Mouse (Mus musculus) CH12.LX (cell line): ENCODE measurements around the gene Polr2l. TPM values are rescaled to one million over a fixed set of nuclear protein-coding genes. Genes with fewer than 3 reads are reported as not detected.

ENCODE experiments used
- DNase-seq: peaks from one replicate; pipeline ENCODE4 v3.0.0-alpha.2; 2013; ENCODE audit errors: extremely low read depth
- H3K27ac ChIP-seq: 2 replicates; pipeline ENCODE4 v1.5.1; 2012; ENCODE audit warnings: low read depth, mild to moderate bottlenecking, control low read depth, moderate library complexity; ENCODE audit not compliant: insufficient read depth
- H3K27me3 ChIP-seq: replicated peaks from 2 replicates; pipeline ENCODE3; 2012; ENCODE audit warnings: inconsistent platforms
- H3K36me3 ChIP-seq, 2 experiments: replicated peaks in 1 of 2; 2 replicates each; pipeline versions ENCODE3 to v1.6.1; 2012; ENCODE audit warnings: inconsistent platforms in 1 of 2, low read length in 1 of 2, mild to moderate bottlenecking in 1 of 2, mixed read lengths in 1 of 2, moderate library complexity in 1 of 2; ENCODE audit not compliant: control insufficient read depth in 1 of 2, insufficient read depth in 1 of 2
- H3K4me1 ChIP-seq, 2 experiments: 2 replicates each; pipeline ENCODE4 v1.6.1; 2012; ENCODE audit warnings: inconsistent platforms in 1 of 2, moderate library complexity in 1 of 2; ENCODE audit not compliant: insufficient read depth in 2 of 2, control insufficient read depth in 1 of 2
- H3K4me2 ChIP-seq: 2 replicates; pipeline ENCODE4 v1.6.1; 2012; ENCODE audit warnings: low read depth, mild to moderate bottlenecking, control low read depth; ENCODE audit not compliant: poor library complexity, insufficient read depth, severe bottlenecking
- H3K4me3 ChIP-seq, 3 experiments: fragments of 150-350 bp in 1 of 3; sonication (generic) in 1 of 3; replicated peaks in 1 of 3; 2 replicates each; pipeline versions ENCODE3 to v1.5.1; 2011 to 2012; ENCODE audit warnings: low read depth in 2 of 3, low read length in 2 of 3, mild to moderate bottlenecking in 2 of 3, moderate library complexity in 2 of 3, control low read depth in 1 of 3, improper control_type of control experiment in 1 of 3, inconsistent platforms in 1 of 3, mixed read lengths in 1 of 3; ENCODE audit not compliant: poor library complexity in 1 of 3
- H3K79me2 ChIP-seq: replicated peaks from 2 replicates; pipeline ENCODE4 v1.6.1; 2012; ENCODE audit warnings: mild to moderate bottlenecking, moderate library complexity; ENCODE audit not compliant: control insufficient read depth, poor library complexity, insufficient read depth, severe bottlenecking; ENCODE audit errors: extremely low read depth
- H3K9ac ChIP-seq: 2 replicates; pipeline ENCODE4 v1.6.1; 2012; ENCODE audit warnings: low read depth, mild to moderate bottlenecking, control low read depth, moderate library complexity; ENCODE audit not compliant: insufficient read depth
- H3K9me3 ChIP-seq: replicated peaks from 2 replicates; pipeline ENCODE3; 2012; ENCODE audit warnings: low read length, inconsistent platforms, mixed read lengths
- BHLHE40 ChIP-seq: IDR thresholded peaks from 2 replicates; pipeline ENCODE4 v1.6.1; 2011; ENCODE audit warnings: mild to moderate bottlenecking, low read depth, low read length, improper control_type of control experiment
- CHD1 ChIP-seq: IDR thresholded peaks from 2 replicates; pipeline ENCODE4 v1.6.1; 2012; ENCODE audit warnings: low read depth, low read length, improper control_type of control experiment, inconsistent platforms
- CHD2 ChIP-seq: IDR thresholded peaks from 2 replicates; pipeline ENCODE4 v1.6.1; 2011; ENCODE audit warnings: low read length, improper control_type of control experiment
- CTCF ChIP-seq, 2 experiments: IDR thresholded peaks in 1 of 2; conservative IDR thresholded peaks in 1 of 2; 2 replicates each; pipeline ENCODE4 v1.5.1; 2011 to 2012; ENCODE audit warnings: low read depth in 2 of 2, low read length in 2 of 2, improper control_type of control experiment in 1 of 2, inconsistent platforms in 1 of 2, mild to moderate bottlenecking in 1 of 2, moderate library complexity in 1 of 2
- E2F4 ChIP-seq: IDR thresholded peaks from 2 replicates; pipeline ENCODE4 v1.6.1; 2011; ENCODE audit warnings: low read depth, low read length, improper control_type of control experiment; ENCODE audit not compliant: insufficient replicate concordance
- ELF1 ChIP-seq: IDR thresholded peaks from 2 replicates; pipeline ENCODE4 v1.6.1; 2014; ENCODE audit warnings: low read depth, mild to moderate bottlenecking, inconsistent platforms, low read length, improper control_type of control experiment
- EP300 ChIP-seq: IDR thresholded peaks from 2 replicates; pipeline ENCODE4 v1.6.1; 2011; ENCODE audit warnings: low read length, improper control_type of control experiment
- ETS1 ChIP-seq: conservative IDR thresholded peaks from 2 replicates; pipeline ENCODE4 v1.6.1; 2012; ENCODE audit warnings: low read depth, mild to moderate bottlenecking, inconsistent platforms, low read length, improper control_type of control experiment, moderate library complexity
- GABPA ChIP-seq: IDR thresholded peaks from 2 replicates; pipeline ENCODE4 v1.6.1; 2012; ENCODE audit warnings: low read depth, low read length, improper control_type of control experiment, inconsistent platforms; ENCODE audit not compliant: insufficient replicate concordance
- HCFC1 ChIP-seq: IDR thresholded peaks from 2 replicates; pipeline ENCODE4 v1.6.1; 2012; ENCODE audit warnings: low read depth, mild to moderate bottlenecking, inconsistent platforms, low read length, improper control_type of control experiment
- IRF4 ChIP-seq: IDR thresholded peaks from 2 replicates; pipeline ENCODE4 v1.6.1; 2014; ENCODE audit warnings: low read depth, mild to moderate bottlenecking, inconsistent platforms, low read length, improper control_type of control experiment
- JUN ChIP-seq: IDR thresholded peaks from 2 replicates; pipeline ENCODE4 v1.6.1; 2011; ENCODE audit warnings: low read depth, mild to moderate bottlenecking, low read length, improper control_type of control experiment, moderate library complexity; ENCODE audit not compliant: insufficient read depth
- JUND ChIP-seq: conservative IDR thresholded peaks from 2 replicates; pipeline ENCODE4 v1.6.1; 2011; ENCODE audit warnings: low read depth, low read length, improper control_type of control experiment
- KAT2A ChIP-seq: IDR thresholded peaks from 2 replicates; pipeline ENCODE4 v1.6.1; 2012; ENCODE audit warnings: low read length, improper control_type of control experiment, inconsistent platforms; ENCODE audit not compliant: insufficient replicate concordance
- MAFK ChIP-seq: IDR thresholded peaks from 2 replicates; pipeline ENCODE4 v1.6.1; 2011; ENCODE audit warnings: low read length, improper control_type of control experiment; ENCODE audit not compliant: insufficient replicate concordance
- MAX ChIP-seq: IDR thresholded peaks from 2 replicates; pipeline ENCODE4 v1.6.1; 2011; ENCODE audit warnings: low read length, improper control_type of control experiment
- MAZ ChIP-seq: IDR thresholded peaks from 2 replicates; pipeline ENCODE4 v1.6.1; 2012; ENCODE audit warnings: low read depth, mild to moderate bottlenecking, inconsistent platforms, low read length, improper control_type of control experiment, moderate library complexity
- MEF2A ChIP-seq: IDR thresholded peaks from 2 replicates; pipeline ENCODE4 v1.6.1; 2014; ENCODE audit warnings: low read depth, mild to moderate bottlenecking, inconsistent platforms, low read length, improper control_type of control experiment, borderline replicate concordance
- MXI1 ChIP-seq: IDR thresholded peaks from 2 replicates; pipeline ENCODE4 v1.6.1; 2011; ENCODE audit warnings: mild to moderate bottlenecking, low read depth, low read length, improper control_type of control experiment
- MYC ChIP-seq: IDR thresholded peaks from 2 replicates; pipeline ENCODE4 v1.6.1; 2011; ENCODE audit warnings: low read depth, mild to moderate bottlenecking, improper control_type of control experiment, low read length
- NELFE ChIP-seq: IDR thresholded peaks from 2 replicates; pipeline ENCODE4 v1.6.1; 2011; ENCODE audit warnings: low read depth, low read length, improper control_type of control experiment
- NRF1 ChIP-seq: IDR thresholded peaks from 2 replicates; pipeline ENCODE4 v1.6.1; 2014; ENCODE audit warnings: low read depth, mild to moderate bottlenecking, inconsistent platforms, low read length, improper control_type of control experiment, moderate library complexity
- PAX5 ChIP-seq: IDR thresholded peaks from 2 replicates; pipeline ENCODE4 v1.6.1; 2012; ENCODE audit warnings: low read length, inconsistent platforms, mixed read lengths
- POLR2A ChIP-seq: IDR thresholded peaks from 2 replicates; pipeline ENCODE4 v1.6.1; 2011; ENCODE audit warnings: low read depth, mild to moderate bottlenecking, improper control_type of control experiment, low read length
- POLR2AphosphoS2 ChIP-seq: IDR thresholded peaks from 2 replicates; pipeline ENCODE4 v1.6.1; 2011; ENCODE audit warnings: low read depth, low read length, improper control_type of control experiment
- RAD21 ChIP-seq: IDR thresholded peaks from 2 replicates; pipeline ENCODE4 v1.6.1; 2011; ENCODE audit warnings: low read depth, mild to moderate bottlenecking, low read length, improper control_type of control experiment, moderate library complexity
- RCOR1 ChIP-seq: conservative IDR thresholded peaks from 2 replicates; pipeline ENCODE4 v1.6.1; 2012; ENCODE audit warnings: low read depth, mild to moderate bottlenecking, inconsistent platforms, low read length, improper control_type of control experiment
- SIN3A ChIP-seq: IDR thresholded peaks from 2 replicates; pipeline ENCODE4 v1.6.1; 2012; ENCODE audit warnings: low read length, improper control_type of control experiment, inconsistent platforms
- SMC3 ChIP-seq: IDR thresholded peaks from 2 replicates; pipeline ENCODE4 v1.6.1; 2011; ENCODE audit warnings: low read depth, low read length, improper control_type of control experiment
- TBP ChIP-seq: conservative IDR thresholded peaks from 2 replicates; pipeline ENCODE4 v1.6.1; 2011; ENCODE audit warnings: low read depth, low read length, improper control_type of control experiment
- TCF12 ChIP-seq: IDR thresholded peaks from 2 replicates; pipeline ENCODE4 v1.6.1; 2014; ENCODE audit warnings: low read depth, mild to moderate bottlenecking, inconsistent platforms, low read length, improper control_type of control experiment
- UBTF ChIP-seq: IDR thresholded peaks from 2 replicates; pipeline ENCODE4 v1.6.1; 2012; ENCODE audit warnings: low read depth, mild to moderate bottlenecking, inconsistent platforms, low read length, improper control_type of control experiment, moderate library complexity
- USF1 ChIP-seq: IDR thresholded peaks from 2 replicates; pipeline ENCODE4 v1.6.1; 2014; ENCODE audit warnings: low read depth, mild to moderate bottlenecking, inconsistent platforms, low read length, improper control_type of control experiment
- USF2 ChIP-seq: conservative IDR thresholded peaks from 2 replicates; pipeline ENCODE4 v1.6.1; 2011; ENCODE audit warnings: low read depth, low read length, improper control_type of control experiment
- ZC3H11A ChIP-seq: IDR thresholded peaks from 2 replicates; pipeline ENCODE4 v1.6.1; 2012; ENCODE audit warnings: low read depth, mild to moderate bottlenecking, inconsistent platforms, low read length, improper control_type of control experiment
- ZKSCAN1 ChIP-seq: IDR thresholded peaks from 2 replicates; pipeline ENCODE4 v1.6.1; 2012; ENCODE audit warnings: low read depth, inconsistent platforms, low read length, improper control_type of control experiment, borderline replicate concordance
- ZMIZ1 ChIP-seq: IDR thresholded peaks from 2 replicates; pipeline ENCODE4 v1.6.1; 2012; ENCODE audit warnings: low read depth, mild to moderate bottlenecking, inconsistent platforms, low read length, improper control_type of control experiment
- ZNF384 ChIP-seq: IDR thresholded peaks from 2 replicates; pipeline ENCODE4 v1.6.1; 2012; ENCODE audit warnings: low read depth, low read length, improper control_type of control experiment, inconsistent platforms
- dilution Hi-C: fragments of 300-500 bp; cut with MboI; formaldehyde crosslinking; loops from 2 replicates; pipeline ENCODE4 v1.14.3; 2020; ENCODE audit warnings: low sequenced_read_pairs; ENCODE audit not compliant: extremely low pct_unique_long_range_greater_than_20kb, extremely low pct_ligation_motif_present
- in situ Hi-C: fragments of 300-500 bp; cut with MboI; formaldehyde crosslinking; loops from 3 replicates; pipeline ENCODE4 v1.14.3; 2019; ENCODE audit warnings: low sequenced_read_pairs, low pct_ligation_motif_present, low pct_unique_long_range_greater_than_20kb, mixed read lengths
- polyA plus RNA-seq: library from polyadenylated mRNA; unstranded; fragments of >175 nt; gene quantifications from 2 replicates; pipeline ENCODE4 v1.2.1, GENCODE M21; 2012; ENCODE audit warnings: low read depth; ENCODE audit not compliant: insufficient read length
- total RNA-seq, 2 experiments: library from RNA; depleted of rRNA; stranded (reverse); fragments of 300-350 nt in 1 of 2; fragments of >200 nt in 1 of 2; gene quantifications; 2 replicates each; pipeline ENCODE4 v1.2.3; 2012 to 2014

Polr2l gene
- total and polyA plus RNA-seq, 3 experiments: 35.7 to 82.3 (median 64.8) TPM

DNA sequence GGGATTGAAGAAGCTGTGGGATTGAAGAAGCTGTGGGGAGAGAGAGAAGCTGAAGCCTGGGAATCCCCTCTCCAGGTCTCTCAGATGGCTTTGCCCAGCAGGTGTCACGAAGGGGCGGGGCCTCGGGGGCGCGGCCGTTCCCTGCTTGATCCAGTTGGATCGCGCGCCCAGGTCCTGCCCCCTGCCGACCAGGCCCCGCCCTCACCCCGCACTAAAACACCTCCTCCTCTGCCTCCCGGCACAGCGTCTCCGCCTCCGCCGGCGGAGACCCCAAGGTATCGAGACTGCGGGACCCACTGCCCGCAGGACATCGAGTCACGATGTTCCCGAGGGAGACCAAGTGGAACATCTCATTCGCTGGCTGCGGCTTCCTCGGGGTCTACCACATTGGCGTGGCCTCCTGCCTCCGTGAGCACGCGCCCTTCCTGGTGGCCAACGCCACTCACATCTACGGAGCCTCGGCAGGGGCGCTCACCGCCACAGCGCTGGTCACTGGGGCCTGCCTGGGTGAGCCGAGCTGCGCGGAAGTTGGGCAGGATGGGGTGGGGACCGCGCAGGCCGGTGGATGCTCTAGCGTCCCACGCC is 19.9 kb downstream of the Polr2l start, which contains the start of gene Pnpla2:
Pnpla2 (plus strand) TSS at position 232 of the 585 bp plus-strand sequence.
- Histone ChIP-seq H3K9ac (peak within 1 kb of the TSS; percentile 41), H3K36me3 (peaks cover 43 to 57% of the 10 kb centered on the region in 2 experiments), H3K27ac (peak within 1 kb of the TSS; percentile 66), H3K4me3 (peak within 1 kb of the TSS; percentile 77 to 96 (median 83)), H3K4me2 (peak within 1 kb of the TSS; percentile 89), H3K9me3 (no peaks in the 10 kb centered on the region), H3K79me2 (no peaks in the 10 kb centered on the region), H3K27me3 (no peaks in the 10 kb centered on the region), H3K4me1 (peaks cover 11 to 34% of the 10 kb centered on the region in 2 experiments)
- dilution Hi-C loops (no loop called here), in situ Hi-C loops (loop anchor here (5.0 kb wide), 1 partner anchor 43 kb away; the partner anchor contains the start of gene Gatd1)
- DNase-seq: peak; percentile 91
- TF ChIP-seq ZC3H11A (no peak), MAFK (no peak), RAD21 (no peak), TCF12 (0 out of 2 replicates have a peak, but pooled peaks have one; percentile 3), MEF2A (no peak; the same call in 1 of the 2 replicates), MAX (peak; percentile 56; the same call in 1 of the 2 replicates), USF2 (no peak), CHD2 (no peak), TBP (0 out of 2 replicates have a peak, but pooled peaks have one; percentile 29), UBTF (peak; percentile 98), PAX5 (no peak), POLR2AphosphoS2 (no peak), NELFE (peak; percentile 91), KAT2A (0 out of 2 replicates have a peak, but pooled peaks have one; percentile 12), HCFC1 (peak; percentile 63), POLR2A (peak; percentile 93), E2F4 (no peak), CHD1 (peak; percentile 32; the same call in 1 of the 2 replicates), CTCF (conservative IDR thresholded peaks at IDR 0.05 in 1 of 2, IDR thresholded peaks at IDR 0.05 in 1 of 2; ENCODE audit: low read depth in 2 of 2, low read length in 2 of 2) (no peak; a peak in 1 of 4 replicates), SIN3A (peak; percentile 66; the same call in 1 of the 2 replicates), MYC (no peak; the same call in 1 of the 2 replicates), EP300 (no peak), ZKSCAN1 (no peak), MXI1 (peak; percentile 85), ZMIZ1 (peak; percentile 64; the same call in 1 of the 2 replicates), SMC3 (no peak), USF1 (no peak), ZNF384 (no peak), IRF4 (no peak; the same call in 1 of the 2 replicates), ETS1 (no peak), JUND (no peak), GABPA (no peak), BHLHE40 (no peak; the same call in 1 of the 2 replicates), MAZ (no peak; the same call in 1 of the 2 replicates), NRF1 (peak; percentile 71), RCOR1 (no peak), JUN (no peak), ELF1 (peak; percentile 71)
